ENCODE assay signal across 20 mouse cellular contexts in genomic region chr16:24334389-24334788, GRCm38 (mm10).
"Had no signal": no experiment of that assay in that cellular context is flagged by ENCODE, and none has a peak within 500 bp of the region (broad histone marks: within the 10 kb centered on the region; RNA-seq: fewer than 3 reads in every experiment).

No protein-coding gene starts in this region.

- H3K27me3 ChIP-seq: limb, embryonic 13.5 days; liver, embryonic 12.5 days; liver, embryonic 15.5 days; lung, embryonic 15.5 days; midbrain, embryonic 13.5 days; stomach, embryonic 15.5 days had no signal

- H3K4me1 ChIP-seq: liver, embryonic 12.5 days; liver, embryonic 15.5 days; lung, embryonic 15.5 days; megakaryocyte, embryonic 14.5 days; midbrain, embryonic 10.5 days; midbrain, embryonic 13.5 days had no signal

- H3K27ac ChIP-seq: kidney, postnatal 0 days; limb, embryonic 13.5 days; liver, embryonic 12.5 days; liver, embryonic 15.5 days; lung, embryonic 15.5 days; midbrain, embryonic 10.5 days; midbrain, embryonic 13.5 days; stomach, embryonic 15.5 days had no signal

- H3K36me3 ChIP-seq: limb, embryonic 13.5 days; liver, embryonic 12.5 days; liver, embryonic 15.5 days; lung, embryonic 15.5 days; midbrain, embryonic 10.5 days; midbrain, embryonic 13.5 days; stomach, embryonic 15.5 days had no signal

- H3K9me3 ChIP-seq: limb, embryonic 13.5 days; liver, embryonic 12.5 days; liver, embryonic 15.5 days; lung, embryonic 15.5 days; megakaryocyte, embryonic 14.5 days; midbrain, embryonic 10.5 days; midbrain, embryonic 13.5 days; stomach, embryonic 15.5 days had no signal

- H3K4me2 ChIP-seq: limb, embryonic 13.5 days; liver, embryonic 12.5 days; liver, embryonic 15.5 days; lung, embryonic 15.5 days; midbrain, embryonic 13.5 days; stomach, embryonic 15.5 days had no signal

- DNase-seq: kidney, adult 2 months; kidney, postnatal 25 days; left cerebral cortex, postnatal 4 days; lung, postnatal 10 days; lung, postnatal 36 days; right cerebral cortex, postnatal 14 days; right cerebral cortex, postnatal 4 days; spleen, adult 18-20 months; thymus, postnatal 36 days had no signal

- ATAC-seq: liver, embryonic 12.5 days; midbrain, embryonic 13.5 days; midbrain, embryonic 16.5 days had no signal

- H3K9ac ChIP-seq: limb, embryonic 13.5 days; liver, embryonic 12.5 days; liver, embryonic 15.5 days; lung, embryonic 15.5 days; midbrain, embryonic 13.5 days; stomach, embryonic 15.5 days had no signal

- H3K4me3 ChIP-seq: limb, embryonic 13.5 days; liver, embryonic 12.5 days; liver, embryonic 15.5 days; lung, embryonic 15.5 days; megakaryocyte, embryonic 14.5 days; midbrain, embryonic 10.5 days; midbrain, embryonic 13.5 days; myocyte; stomach, embryonic 15.5 days had no signal
